Mouse (Mus musculus): ENCODE results near the gene Lcn11. TPM values are rescaled to one million over a fixed set of nuclear protein-coding genes. Genes with fewer than 3 reads are reported as not detected.

Lcn11 gene
- polyA plus RNA-seq, 1 experiment from 2014 or later, result not detected

Other genes with a start within 250 kb of the Lcn11 start
- 29.4 and 31.2 TPM in 2 replicates for gene Traf2, start 230.1 kb upstream of the Lcn11 start, polyA plus RNA-seq (2015; fragmentation: Nextera tagmentation; extraction: Ambion mirVana)
- gene Edf1, start 219.2 kb upstream of the Lcn11 start, polyA plus RNA-seq (2015; fragmentation: Nextera tagmentation; extraction: Ambion mirVana), result 371 and 375 TPM in 2 replicates
- 74.5 and 104 TPM in 2 replicates for gene Mamdc4, start 202.2 kb upstream of the Lcn11 start, polyA plus RNA-seq (2015; fragmentation: Nextera tagmentation; extraction: Ambion mirVana)
- 144 and 151 TPM in 2 replicates for gene Phpt1, start 201.8 kb upstream of the Lcn11 start, polyA plus RNA-seq (2015; fragmentation: Nextera tagmentation; extraction: Ambion mirVana)
- gene Ajm1, start 195.3 kb upstream of the Lcn11 start, polyA plus RNA-seq (2015; fragmentation: Nextera tagmentation; extraction: Ambion mirVana), result 1.0 and 1.1 TPM in 2 replicates
- gene Rabl6, start 168.5 kb upstream of the Lcn11 start, polyA plus RNA-seq (2015; fragmentation: Nextera tagmentation; extraction: Ambion mirVana), result 64.2 and 65.6 TPM in 2 replicates
- 0.19 and 0.21 TPM in 2 replicates for gene Ccdc183, start 159.3 kb upstream of the Lcn11 start, polyA plus RNA-seq (2015; fragmentation: Nextera tagmentation; extraction: Ambion mirVana)
- 24.3 and 25.0 TPM in 2 replicates for gene Tmem141, start 155.0 kb upstream of the Lcn11 start, polyA plus RNA-seq (2015; fragmentation: Nextera tagmentation; extraction: Ambion mirVana)
- 4.0 and 6.2 TPM in 2 replicates for gene Fcna, start 149.0 kb upstream of the Lcn11 start, polyA plus RNA-seq (2015; fragmentation: Nextera tagmentation; extraction: Ambion mirVana)
- gene Lcn8, start 123.9 kb upstream of the Lcn11 start, polyA plus RNA-seq (2015; fragmentation: Nextera tagmentation; extraction: Ambion mirVana), result not detected in 2 replicates
- gene Lcn5, start 119.1 kb upstream of the Lcn11 start, polyA plus RNA-seq (2015; fragmentation: Nextera tagmentation; extraction: Ambion mirVana), result not detected in 2 replicates
- gene Lcn6, start 100.2 kb upstream of the Lcn11 start, polyA plus RNA-seq (2015; fragmentation: Nextera tagmentation; extraction: Ambion mirVana), result not detected in 2 replicates
- gene Lcn10, start 94.3 kb upstream of the Lcn11 start, polyA plus RNA-seq (2015; fragmentation: Nextera tagmentation; extraction: Ambion mirVana), result not detected in 2 replicates
- not detected in 2 replicates for gene Obp2a, start 77.0 kb upstream of the Lcn11 start, polyA plus RNA-seq (2015; fragmentation: Nextera tagmentation; extraction: Ambion mirVana)
- 79.4 and 83.4 TPM in 2 replicates for gene Bmyc, start 70.3 kb upstream of the Lcn11 start, polyA plus RNA-seq (2015; fragmentation: Nextera tagmentation; extraction: Ambion mirVana)
- gene Obp2b, start 40.0 kb upstream of the Lcn11 start, polyA plus RNA-seq (2015; fragmentation: Nextera tagmentation; extraction: Ambion mirVana), result not detected in 2 replicates
- not detected in 2 replicates for gene Lcn3, start 11.4 kb upstream of the Lcn11 start, polyA plus RNA-seq (2015; fragmentation: Nextera tagmentation; extraction: Ambion mirVana)
- gene Gm13539, start 5.2 kb downstream of the Lcn11 start, polyA plus RNA-seq (2015; fragmentation: Nextera tagmentation; extraction: Ambion mirVana), result not detected in 2 replicates
- not detected in 2 replicates for gene Glt6d1, start 38.8 kb downstream of the Lcn11 start, polyA plus RNA-seq (2015; fragmentation: Nextera tagmentation; extraction: Ambion mirVana)
- not detected in 2 replicates for gene Lcn9, start 46.1 kb downstream of the Lcn11 start, polyA plus RNA-seq (2015; fragmentation: Nextera tagmentation; extraction: Ambion mirVana)
- not detected in 2 replicates for gene Sohlh1, start 70.2 kb downstream of the Lcn11 start, polyA plus RNA-seq (2015; fragmentation: Nextera tagmentation; extraction: Ambion mirVana)
- gene Kcnt1, start 86.7 kb downstream of the Lcn11 start, polyA plus RNA-seq (2015; fragmentation: Nextera tagmentation; extraction: Ambion mirVana), result 0.39 and 0.62 TPM in 2 replicates
- gene Camsap1, start 206.3 kb downstream of the Lcn11 start, polyA plus RNA-seq (2015; fragmentation: Nextera tagmentation; extraction: Ambion mirVana), result 18.6 and 19.0 TPM in 2 replicates
- 87.6 and 105 TPM in 2 replicates for gene Ubac1, start 244.7 kb downstream of the Lcn11 start, polyA plus RNA-seq (2015; fragmentation: Nextera tagmentation; extraction: Ambion mirVana)

Data from stomach, embryonic 15.5 days (tissue).